Mouse (Mus musculus): Measurements from ENCODE around the gene Poldip2. TPM values are rescaled to one million over a fixed set of nuclear protein-coding genes. Genes with fewer than 3 reads are reported as not detected.

The Poldip2 gene
- total RNA-seq, 2 experiments from 2014 or later: 98.0 to 113 TPM

DNA sequence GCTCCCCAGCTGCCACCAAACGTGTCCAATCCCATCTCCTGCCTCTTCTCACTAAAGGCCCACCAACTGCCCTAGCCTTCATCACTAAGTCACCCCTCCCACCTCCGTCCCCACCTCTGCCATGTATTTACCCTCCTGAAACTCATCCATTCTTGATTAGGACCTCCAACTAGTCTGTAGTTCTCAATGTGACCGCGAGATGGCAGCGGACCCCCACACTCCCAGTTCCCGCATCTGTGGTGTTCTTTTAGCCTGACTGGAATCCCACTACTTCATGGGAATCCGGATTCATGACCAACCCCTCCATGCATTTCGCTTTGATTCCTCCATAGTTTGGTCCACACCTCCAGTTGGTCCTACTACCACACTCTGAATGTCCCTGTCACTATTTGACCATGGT is 23.8 kb upstream of the Poldip2 start:
- no peak overlapping the region for H3K4me3 ChIP-seq
- DNase-seq: peak; percentile 73
- intact Hi-C loops (cut with DNase I): no loop called here
- no peak overlapping the region for H3K27ac ChIP-seq
- TF ChIP-seq CTCF (IDR thresholded peaks at IDR 0.05): peak; percentile 86

DNA sequence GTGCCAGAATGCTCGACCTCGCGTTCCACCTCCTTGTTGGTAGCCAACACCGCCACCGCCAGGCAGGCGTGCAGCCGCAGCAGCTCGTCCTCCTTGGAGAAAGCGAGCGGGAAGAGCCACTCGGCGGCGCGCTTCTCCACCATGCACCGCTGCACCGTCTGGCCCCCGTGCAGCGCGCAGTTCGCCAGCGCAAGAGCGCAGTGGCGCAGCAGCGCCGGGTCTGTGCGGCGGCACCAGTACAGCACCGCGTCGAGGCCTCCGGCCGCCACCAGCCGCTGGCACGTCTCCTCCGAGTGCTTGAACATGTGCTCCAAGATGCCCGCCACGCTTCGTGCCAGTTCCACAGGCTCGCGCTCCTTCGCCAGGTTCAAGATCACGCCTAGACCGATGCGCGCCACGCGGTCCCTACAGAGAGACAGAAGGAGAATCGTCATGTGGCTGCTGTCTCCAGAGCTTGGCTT is 21.2 kb upstream of the Poldip2 start:
- Histone ChIP-seq H3K4me3 (peak overlapping the region; percentile 52), H3K27ac (no peak overlapping the region)
- peak; percentile 14; the same call in 1 of the 2 replicates for TF ChIP-seq CTCF (IDR thresholded peaks at IDR 0.05)
- intact Hi-C loops (cut with DNase I): no loop called here
- DNase-seq: peak; percentile 36

DNA sequence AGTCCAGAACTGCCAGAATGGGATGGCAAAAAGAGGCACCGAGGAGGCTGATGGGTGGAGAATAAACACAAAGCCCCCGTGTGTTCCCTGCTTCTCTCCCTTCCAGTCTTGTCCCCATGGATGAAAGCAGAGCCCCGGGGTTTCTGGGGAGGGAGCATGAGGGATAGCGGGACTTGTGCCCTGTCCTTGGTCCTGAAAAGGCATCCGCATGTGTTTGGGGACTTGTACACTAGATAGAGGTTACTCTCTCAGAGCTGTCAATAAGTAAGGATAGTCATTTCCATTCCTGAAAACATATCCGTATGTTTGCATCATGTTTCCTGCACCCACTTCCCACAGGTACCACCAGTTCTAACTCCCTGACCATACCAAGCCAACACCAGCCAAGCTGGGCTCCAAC is 16.1 kb upstream of the Poldip2 start:
- no peak for DNase-seq
- no peak overlapping the region for H3K4me3 ChIP-seq
- no peak overlapping the region for H3K27ac ChIP-seq
- intact Hi-C loops (cut with DNase I): no loop called here
- TF ChIP-seq CTCF (IDR thresholded peaks at IDR 0.05): no peak

DNA sequence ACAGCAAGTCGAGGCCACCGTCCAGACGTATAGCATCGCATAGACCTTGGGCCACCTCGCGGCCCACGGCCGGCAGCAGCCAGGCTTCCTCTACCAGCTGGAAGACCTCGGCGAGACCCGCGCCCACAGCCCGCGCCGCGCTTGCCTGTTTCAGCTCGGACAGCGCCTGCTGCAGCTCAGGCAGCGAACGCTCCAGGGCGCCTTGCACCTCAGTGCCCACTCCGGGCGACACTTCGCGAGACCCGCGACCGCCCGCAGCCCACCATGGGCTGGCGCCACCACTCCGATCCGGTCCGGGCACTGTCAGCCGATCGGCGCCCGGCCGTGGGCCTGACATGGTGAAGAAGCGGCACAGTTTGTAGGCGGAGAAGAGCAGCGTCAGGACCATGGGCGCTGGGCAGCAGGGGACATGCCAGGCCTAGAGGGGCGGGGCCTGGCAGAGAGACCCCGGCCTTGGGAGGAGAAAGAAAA is 14.9 kb upstream of the Poldip2 start:
- intact Hi-C loops (cut with DNase I): no loop called here
- no peak for TF ChIP-seq CTCF (IDR thresholded peaks at IDR 0.05)
- Histone ChIP-seq H3K4me3 (peak overlapping the region; percentile 81), H3K27ac (peak overlapping the region; percentile 53)
- peak; percentile 47 for DNase-seq

DNA sequence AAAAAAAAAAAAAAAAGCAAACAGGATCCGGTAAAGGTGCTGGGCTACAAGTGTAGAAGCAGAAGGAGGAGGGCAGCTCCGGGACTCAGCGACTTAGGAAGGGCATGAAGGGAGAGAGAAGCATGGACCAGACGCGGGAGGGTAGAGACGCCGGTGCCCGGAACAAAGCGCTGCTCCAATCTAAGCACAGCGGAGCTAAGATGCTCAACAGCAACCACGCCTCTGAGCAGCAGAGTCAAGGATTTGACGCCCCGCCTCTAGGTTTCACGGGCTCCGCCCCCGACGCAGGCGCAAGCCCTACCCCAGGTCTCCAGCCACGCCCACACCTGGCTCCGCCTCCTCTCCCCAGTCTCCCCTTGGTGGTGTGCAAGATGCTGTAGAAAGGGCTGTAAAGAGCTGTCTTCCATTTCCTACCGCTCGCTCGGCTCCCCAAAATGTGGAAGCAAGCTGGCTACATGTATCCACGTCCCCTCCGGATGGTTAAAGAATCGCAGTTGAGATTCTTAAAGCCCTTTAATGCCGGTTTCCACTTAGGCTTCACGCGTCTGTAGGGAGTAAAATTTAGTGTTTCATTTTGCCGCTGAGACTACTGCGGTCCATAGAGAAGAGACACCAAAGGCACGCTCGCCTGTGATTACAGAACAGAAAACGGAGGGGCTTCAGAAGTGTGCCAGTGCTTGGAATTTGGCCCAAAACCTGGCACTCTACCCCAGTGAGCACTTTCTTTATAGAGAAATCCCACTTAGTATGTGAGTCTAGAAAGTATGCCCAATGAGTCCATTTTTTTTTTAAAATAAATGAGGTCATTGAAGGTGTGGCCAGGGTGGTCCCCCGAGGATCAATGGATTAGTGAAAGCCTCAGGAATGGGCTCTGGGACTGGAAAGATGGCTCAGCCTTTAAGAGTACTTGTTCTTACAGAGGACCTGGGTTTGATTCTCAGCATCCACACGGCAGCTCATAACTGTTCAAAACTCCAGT is 14.2 kb upstream of the Poldip2 start, which contains the start of gene Sarm1:
Sarm1 (minus strand) TSS at position 211 of the 979 bp plus-strand sequence.
- peak within 1 kb of the TSS; percentile 81 for H3K4me3 ChIP-seq
- no peak for TF ChIP-seq CTCF (IDR thresholded peaks at IDR 0.05)
- intact Hi-C loops (cut with DNase I): no loop called here
- peak within 1 kb of the TSS; percentile 65 for H3K27ac ChIP-seq
- DNase-seq: peak; percentile 96

DNA sequence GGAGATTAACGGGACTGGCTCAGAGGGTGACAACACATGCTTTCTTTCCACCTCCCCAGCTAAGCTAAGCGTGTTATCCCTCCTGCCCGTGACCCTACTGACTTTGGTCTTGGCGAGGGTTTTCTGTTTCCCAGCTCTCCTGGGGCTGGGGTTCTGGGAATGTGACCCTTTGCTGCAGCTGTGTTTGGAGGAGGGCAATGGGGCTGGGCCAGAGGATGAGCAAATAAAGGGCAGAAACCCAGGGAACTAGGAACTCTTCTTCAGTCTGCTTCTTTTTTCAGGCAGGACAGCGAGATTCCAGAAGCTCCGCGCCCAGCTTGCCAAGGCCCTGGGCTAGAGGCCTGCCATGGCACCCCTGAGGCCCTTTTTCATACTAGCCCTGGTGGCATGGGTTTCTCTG is 13.0 kb upstream of the Poldip2 start, which contains the start of gene Vtn:
Vtn (plus strand) TSS at position 88 of the 400 bp plus-strand sequence.
- intact Hi-C loops (cut with DNase I): no loop called here
- peak; percentile 74 for DNase-seq
- Histone ChIP-seq H3K27ac (peak within 1 kb of the TSS; percentile 66), H3K4me3 (peak within 1 kb of the TSS; percentile 81)
- no peak for TF ChIP-seq CTCF (IDR thresholded peaks at IDR 0.05)

- peak overlapping the region; percentile 66 for H3K27ac ChIP-seq
- TF ChIP-seq CTCF (IDR thresholded peaks at IDR 0.05): no peak
Observed at GRCm38 (mm10) chr11:78499543-78499942, 12.4 kb upstream of the Poldip2 start.

DNA sequence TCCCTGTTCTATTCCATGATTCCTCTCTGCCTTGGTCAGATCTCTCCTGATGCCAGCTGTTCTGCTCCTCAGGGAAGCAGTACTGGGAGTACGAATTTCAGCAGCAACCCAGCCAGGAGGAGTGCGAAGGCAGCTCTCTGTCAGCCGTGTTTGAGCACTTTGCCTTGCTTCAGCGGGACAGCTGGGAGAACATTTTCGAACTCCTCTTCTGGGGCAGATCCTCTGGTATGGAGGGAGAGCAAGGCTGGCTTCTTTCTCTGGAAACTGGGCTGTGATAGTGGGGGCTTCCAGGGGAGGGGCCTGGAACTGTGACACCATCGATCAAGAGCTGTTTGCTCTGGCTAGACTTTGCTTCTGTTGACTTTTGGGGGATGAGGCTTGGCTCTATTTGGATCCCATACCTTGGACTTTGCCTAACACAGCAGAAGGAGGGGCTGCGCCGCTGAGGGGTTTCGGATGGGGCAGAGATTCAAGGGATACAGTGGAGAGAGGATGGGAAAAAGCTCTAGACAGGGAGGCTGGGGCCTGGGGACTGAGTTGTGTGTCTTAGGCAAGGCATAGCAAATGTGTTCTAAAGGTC is 11.3 kb upstream of the Poldip2 start:
- no peak for TF ChIP-seq CTCF (IDR thresholded peaks at IDR 0.05)
- DNase-seq: no peak
- Histone ChIP-seq H3K27ac (peak overlapping the region; percentile 66), H3K4me3 (peak overlapping the region; percentile 61)
- intact Hi-C loops (cut with DNase I): no loop called here

More at GRCm38 (mm10) chr11:78499543-78499942, 12.4 kb upstream of the Poldip2 start:
- no peak for DNase-seq
- intact Hi-C loops (cut with DNase I): no loop called here
- H3K4me3 ChIP-seq: peak overlapping the region; percentile 61

- TF ChIP-seq CTCF (IDR thresholded peaks at IDR 0.05): no peak
- H3K4me3 ChIP-seq: peak overlapping the region; percentile 26
- no peak overlapping the region for H3K27ac ChIP-seq
- intact Hi-C loops (cut with DNase I): no loop called here
- DNase-seq: no peak
Observed at GRCm38 (mm10) chr11:78501529-78501928, 10.5 kb upstream of the Poldip2 start.

DNA sequence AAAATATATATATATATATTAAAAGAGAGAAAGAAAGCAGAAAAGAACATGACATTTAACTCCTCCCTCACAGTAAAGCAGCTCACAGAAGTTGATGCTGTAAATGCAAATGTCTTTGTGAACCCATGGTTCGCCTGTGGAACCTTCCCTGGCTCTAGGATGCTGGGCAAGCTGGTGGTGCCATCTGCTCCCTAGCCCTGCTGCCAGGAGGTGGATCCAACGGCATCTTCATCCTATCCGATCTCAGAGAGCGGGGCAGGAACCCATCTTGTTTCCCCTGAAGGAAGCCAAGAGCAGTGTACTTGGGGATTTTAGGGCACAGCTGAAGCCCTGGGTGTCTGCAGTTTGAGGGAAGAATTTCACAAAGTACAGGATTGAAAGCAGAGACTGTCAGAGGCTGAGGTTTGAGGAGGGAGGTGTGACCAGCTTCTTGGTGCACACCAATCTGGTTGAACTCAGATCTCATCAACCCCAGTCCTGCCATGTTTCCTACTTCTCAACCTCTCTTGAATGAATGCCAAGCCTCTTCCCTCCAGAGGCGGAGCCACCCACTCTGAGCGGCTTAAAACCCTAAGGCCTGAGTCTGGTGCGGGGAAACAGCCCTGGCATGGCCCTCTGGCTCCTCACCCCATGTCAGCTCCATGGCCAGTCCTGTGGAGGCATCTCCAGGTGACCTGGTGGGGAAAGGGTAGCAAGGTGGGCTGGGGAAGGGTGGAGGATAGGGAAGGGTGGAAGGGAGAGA is 8.9 kb upstream of the Poldip2 start, which contains the start of gene Sebox:
Sebox (plus strand) TSS at position 539 of the 742 bp plus-strand sequence.
- intact Hi-C loops (cut with DNase I): no loop called here
- DNase-seq: no peak
- no peak for TF ChIP-seq CTCF (IDR thresholded peaks at IDR 0.05)
- Histone ChIP-seq H3K27ac (no peak within 1 kb of the TSS), H3K4me3 (no peak within 1 kb of the TSS)

GRCm38 (mm10) chr11:78505430-78505829 is 6.6 kb upstream of the Poldip2 start:
- intact Hi-C loops (cut with DNase I): no loop called here
- H3K27ac ChIP-seq: no peak overlapping the region
- TF ChIP-seq CTCF (IDR thresholded peaks at IDR 0.05): no peak

GRCm38 (mm10) chr11:78509148-78509547 is 2.8 kb upstream of the Poldip2 start:
- no peak overlapping the region for H3K4me3 ChIP-seq
- peak; percentile 42 for TF ChIP-seq CTCF (IDR thresholded peaks at IDR 0.05)
- H3K27ac ChIP-seq: no peak overlapping the region
- intact Hi-C loops (cut with DNase I): no loop called here
- DNase-seq: no peak

More at GRCm38 (mm10) chr11:78505430-78505829, 6.6 kb upstream of the Poldip2 start:
- DNase-seq: no peak
- no peak overlapping the region for H3K4me3 ChIP-seq

Data from gastrocnemius, adult 2 months (tissue).